8 mouse cellular contexts compared by ENCODE assay signal in genomic region chr13:81710775-81711545, GRCm38 (mm10). TPM values are rescaled to one million over a fixed set of nuclear protein-coding genes. Genes with fewer than 3 reads are reported as not detected.
DNase-seq lines count a peak whose midpoint lies in the region; ATAC-seq and TF ChIP-seq lines count a peak whose summit lies in the region.

Polr3g (minus strand) TSS chr13:81711013.
Mblac2 (plus strand) TSS chr13:81711341.

- ATAC-seq in forebrain, postnatal 0 days = peak; percentile 97
- ATAC-seq in lung, embryonic 15.5 days (ENCODE audit: borderline replicate concordance, extremely low read depth, low FRiP score, low TSS enrichment) = peak; percentile 98

- under 1% methylated on average over 61 of the region's 61 CpGs for whole genome bisulfite sequencing in cerebellum, adult 2 months
- whole genome bisulfite sequencing in forebrain, postnatal 0 days = 3% methylated on average over 61 of the region's 61 CpGs
- under 1% methylated on average over 61 of the region's 61 CpGs for WGBS in lung, embryonic 15.5 days

- no peaks in the 10 kb centered on the region for H3K9me3 ChIP-seq in MEL (replicated peaks; ENCODE audit: insufficient read depth, low read length)
- H3K9me3 ChIP-seq in forebrain, postnatal 0 days (ENCODE audit: low read length) = no peaks in the 10 kb centered on the region
- H3K9me3 ChIP-seq in lung, embryonic 15.5 days = no peaks in the 10 kb centered on the region

- peak; percentile 91 to 93 for TF ChIP-seq POLR2A in MEL (IDR thresholded peaks at IDR 0.05; ENCODE audit: control insufficient read depth in 1 of 2, insufficient read depth in 1 of 2, low read depth in 1 of 2, low read length in 2 of 2, poor library complexity in 1 of 2)
- peak; percentile 37; the same call in 1 of the 2 replicates for TF ChIP-seq POLR2A in cerebellum, adult 2 months (IDR thresholded peaks at IDR 0.05; ENCODE audit: borderline replicate concordance, insufficient read depth, low read length)

- peaks cover 0 to 39% of the 10 kb centered on the region in 2 experiments; a peak in 3 of 4 replicates for H3K36me3 ChIP-seq in MEL (ENCODE audit: control insufficient read depth in 1 of 2, insufficient read depth in 2 of 2, low read length in 2 of 2)
- no peaks in the 10 kb centered on the region for H3K36me3 ChIP-seq in forebrain, postnatal 0 days (ENCODE audit: insufficient read depth)
- no peaks in the 10 kb centered on the region for H3K36me3 ChIP-seq in lung, embryonic 15.5 days

- no peaks in the 10 kb centered on the region for H3K27me3 ChIP-seq in MEL (ENCODE audit: control insufficient read depth in 1 of 2, insufficient read depth in 2 of 2, low read length in 2 of 2)
- H3K27me3 ChIP-seq in cerebellum, adult 2 months (ENCODE audit: control insufficient read depth, insufficient read depth, low read length) = no peaks in the 10 kb centered on the region
- no peaks in the 10 kb centered on the region for H3K27me3 ChIP-seq in forebrain, postnatal 0 days (ENCODE audit: insufficient read depth, low read length)
- no peaks in the 10 kb centered on the region for H3K27me3 ChIP-seq in lung, embryonic 15.5 days

- peak within 1 kb of the TSS; percentile 84 for H3K27ac ChIP-seq in MEL (ENCODE audit: control insufficient read depth, low read depth, low read length)
- peak within 1 kb of the TSS; percentile 64 for H3K27ac ChIP-seq in cerebellum, adult 2 months (ENCODE audit: insufficient read depth, low read length)
- H3K27ac ChIP-seq in forebrain, postnatal 0 days (ENCODE audit: low read depth, low read length) = peak within 1 kb of the TSS; percentile 87
- H3K27ac ChIP-seq in lung, embryonic 15.5 days = peak within 1 kb of the TSS; percentile 94

- H3K79me2 ChIP-seq in MEL (ENCODE audit: control insufficient read depth, insufficient read depth, low read length, poor library complexity) = peaks cover 25% of the 10 kb centered on the region

- H3K4me1 ChIP-seq in MEL (ENCODE audit: control insufficient read depth in 1 of 2, insufficient read depth in 2 of 2, low read length in 2 of 2) = peaks cover 6 to 29% of the 10 kb centered on the region in 2 experiments; a peak in 3 of 4 replicates
- peaks cover 2% of the 10 kb centered on the region for H3K4me1 ChIP-seq in cerebellum, adult 2 months (ENCODE audit: control insufficient read depth, insufficient read depth, low read length)
- peaks cover 10% of the 10 kb centered on the region; the same call in 1 of the 2 replicates for H3K4me1 ChIP-seq in forebrain, postnatal 0 days (ENCODE audit: insufficient read depth)
- H3K4me1 ChIP-seq in lung, embryonic 15.5 days = peaks cover 13% of the 10 kb centered on the region

- H3K4me2 ChIP-seq in forebrain, postnatal 0 days (ENCODE audit: low read depth) = peak within 1 kb of the TSS; percentile 92
- H3K4me2 ChIP-seq in lung, embryonic 15.5 days = peak within 1 kb of the TSS; percentile 99

- no peak for TF ChIP-seq RAD21 in MEL (IDR thresholded peaks at IDR 0.05; ENCODE audit: low read depth, low read length)

- peak; percentile 97 for DNase-seq in MEL (ENCODE audit: low read depth, low spot score)
- DNase-seq in cerebellum, adult 2 months = peak; percentile 94 to 97
- peak; percentile 96 for DNase-seq in forebrain, postnatal 0 days
- peak; percentile 97 for DNase-seq in heart, postnatal 4 days
- peak; percentile 90 to 93 for DNase-seq in layer of hippocampus, adult 8-10 months (ENCODE audit: low spot score in 2 of 2)
- peak; percentile 90 for DNase-seq in ovary, adult 18-20 months (ENCODE audit: low spot score)
- DNase-seq in thymus, postnatal 0 days (ENCODE audit: low spot score) = peak; percentile 97

- peak in 1 of 2 experiments; percentile 30; a peak in 1 of 4 replicates for TF ChIP-seq EP300 in MEL (IDR thresholded peaks at IDR 0.05; ENCODE audit: low read depth in 1 of 2, low read length in 2 of 2)

- TF ChIP-seq CTCF in MEL (IDR thresholded peaks at IDR 0.05 in 2 of 3, conservative IDR thresholded peaks at IDR 0.05 in 1 of 3; ENCODE audit: control insufficient read depth in 1 of 3, insufficient read depth in 1 of 3, low read depth in 2 of 3, low read length in 3 of 3, poor library complexity in 1 of 3, severe bottlenecking in 1 of 3) = no peak
- TF ChIP-seq CTCF in cerebellum, adult 2 months (IDR thresholded peaks at IDR 0.05; ENCODE audit: borderline replicate concordance, insufficient read depth, low read depth, low read length) = no peak
- peak; percentile 52 for TF ChIP-seq CTCF in forebrain, postnatal 0 days (IDR thresholded peaks at IDR 0.05; ENCODE audit: low read depth)

- peak within 1 kb of the TSS; percentile 72 to 90 for H3K4me3 ChIP-seq in MEL (ENCODE audit: control insufficient read depth in 1 of 2, insufficient read depth in 1 of 2, low read depth in 2 of 2, low read length in 2 of 2)
- H3K4me3 ChIP-seq in cerebellum, adult 2 months (replicated peaks; ENCODE audit: insufficient read depth, low read depth, low read length) = peak within 1 kb of the TSS; percentile 98
- peak within 1 kb of the TSS; percentile 85 for H3K4me3 ChIP-seq in forebrain, postnatal 0 days (ENCODE audit: low read depth, low read length)
- H3K4me3 ChIP-seq in lung, embryonic 15.5 days = peak within 1 kb of the TSS; percentile 97

- peak within 1 kb of the TSS; percentile 82 for H3K9ac ChIP-seq in MEL (ENCODE audit: control insufficient read depth, low read depth, low read length, poor library complexity, severe bottlenecking)
- H3K9ac ChIP-seq in forebrain, postnatal 0 days = peak within 1 kb of the TSS; percentile 81
- peak within 1 kb of the TSS; percentile 66 for H3K9ac ChIP-seq in lung, embryonic 15.5 days

TF ChIP-seq in MEL, 35 proteins besides CTCF, POLR2A, EP300 and RAD21 (continues in another document):
- TF ChIP-seq ZMIZ1 (IDR thresholded peaks at IDR 0.05; ENCODE audit: low read depth, low read length) (peak; percentile 80), ELF1 (IDR thresholded peaks at IDR 0.05; ENCODE audit: low read depth, low read length) (peak; percentile 88), ZNF384 (IDR thresholded peaks at IDR 0.05; ENCODE audit: low read depth, low read length) (no peak), USF2 (IDR thresholded peaks at IDR 0.05; ENCODE audit: borderline replicate concordance in 1 of 2, insufficient read depth in 1 of 2, low read depth in 1 of 2, low read length in 2 of 2) (no peak), JUND (IDR thresholded peaks at IDR 0.05; ENCODE audit: low read depth, low read length) (no peak), NELFE (IDR thresholded peaks at IDR 0.05; ENCODE audit: low read depth, low read length) (peak; percentile 90), GATA1 (IDR thresholded peaks at IDR 0.05; ENCODE audit: low read depth, low read length) (no peak), CHD2 (IDR thresholded peaks at IDR 0.05; ENCODE audit: low read length) (no peak), POLR2AphosphoS2 (IDR thresholded peaks at IDR 0.05; ENCODE audit: low read length) (peak; percentile 79; the same call in 1 of the 2 replicates), TBP (IDR thresholded peaks at IDR 0.05; ENCODE audit: low read depth, low read length) (peak; percentile 23), ETS1 (IDR thresholded peaks at IDR 0.05; ENCODE audit: low read depth, low read length) (peak; percentile 66), HCFC1 (IDR thresholded peaks at IDR 0.05; ENCODE audit: low read depth, low read length) (peak; percentile 83), GABPA (IDR thresholded peaks at IDR 0.05; ENCODE audit: low read depth, low read length) (no peak), MXI1 (IDR thresholded peaks at IDR 0.05; ENCODE audit: low read depth, low read length) (peak; percentile 92), MEF2A (IDR thresholded peaks at IDR 0.05; ENCODE audit: extremely low read depth, insufficient replicate concordance, low read depth, low read length, poor library complexity, severe bottlenecking) (no peak), SIN3A (IDR thresholded peaks at IDR 0.05; ENCODE audit: low read length) (peak; percentile 88), MAZ (IDR thresholded peaks at IDR 0.05; ENCODE audit: low read depth, low read length) (peak; percentile 74), MAX (IDR thresholded peaks at IDR 0.05; ENCODE audit: low read length) (peak; percentile 86), UBTF (IDR thresholded peaks at IDR 0.05; ENCODE audit: borderline replicate concordance, insufficient read depth, low read depth, low read length) (0 out of 2 replicates have a peak, but pooled peaks have one; percentile 75), TCF12 (IDR thresholded peaks at IDR 0.05; ENCODE audit: low read depth, low read length) (peak; percentile 22), BHLHE40 (IDR thresholded peaks at IDR 0.05; ENCODE audit: borderline replicate concordance, low read depth, low read length) (0 out of 2 replicates have a peak, but pooled peaks have one; percentile 43), MYB (IDR thresholded peaks at IDR 0.05; ENCODE audit: low read depth, low read length) (peak; percentile 45; the same call in 1 of the 2 replicates), RCOR1 (IDR thresholded peaks at IDR 0.05; ENCODE audit: low read depth, low read length) (no peak)

RNA-seq across cellular contexts. Expression of gene Polr3g, which starts in this region (rescaled TPM):
- total RNA-seq in MEL (2012; rRNA removed) = 26.2 and 26.4 TPM in 2 replicates
- polyA plus RNA-seq in MEL (2012; ENCODE audit: insufficient read depth in 1 of 2, insufficient read length in 2 of 2, low read depth in 1 of 2, low replicate concordance in 2 of 2, missing spikeins in 1 of 2) = 10 to 100 TPM; 36.8 to 79.4 TPM
- polyA plus RNA-seq in cerebellum, adult 2 months (2012; rRNA removed) = 4.8 and 5.2 TPM in 2 replicates
- 2.2 and 3.0 TPM in 2 replicates for total RNA-seq in forebrain, postnatal 0 days (2014; rRNA removed)
- 2.4 and 2.5 TPM in 2 replicates for polyA plus RNA-seq in forebrain, postnatal 0 days (2015; fragmentation: Nextera tagmentation; extraction: Ambion mirVana)
- total RNA-seq in heart, postnatal 4 days (2021) = 1 to 10 TPM; 3.4 to 4.4 TPM
- 1 to 10 TPM; 5.5 to 8.7 (median 5.9) TPM for total RNA-seq in layer of hippocampus, adult 8-10 months (2022)
- 12.1 and 12.5 TPM in 2 replicates for polyA plus RNA-seq in lung, embryonic 15.5 days (2015; fragmentation: Nextera tagmentation; extraction: Ambion mirVana)
- polyA plus RNA-seq in thymus, postnatal 0 days (2015; fragmentation: Nextera tagmentation; extraction: Ambion mirVana) = 12.8 and 13.6 TPM in 2 replicates

RNA-seq across cellular contexts. Expression of gene Mblac2, which starts in this region (rescaled TPM):
- total RNA-seq in MEL (2012; rRNA removed) = 0.58 and 0.78 TPM in 2 replicates
- polyA plus RNA-seq in MEL (2012; ENCODE audit: insufficient read depth in 1 of 2, insufficient read length in 2 of 2, low read depth in 1 of 2, low replicate concordance in 2 of 2, missing spikeins in 1 of 2) = 1 to 10 TPM in 1 of 2 experiments, not detected in 1; 1.2 TPM
- polyA plus RNA-seq in cerebellum, adult 2 months (2012; rRNA removed) = 20.8 and 21.6 TPM in 2 replicates
- total RNA-seq in forebrain, postnatal 0 days (2014; rRNA removed) = 36.7 and 37.2 TPM in 2 replicates
- 41.4 and 51.2 TPM in 2 replicates for polyA plus RNA-seq in forebrain, postnatal 0 days (2015; fragmentation: Nextera tagmentation; extraction: Ambion mirVana)
- 1 to 10 TPM; 2.4 to 3.0 TPM for total RNA-seq in heart, postnatal 4 days (2021)
- 10 to 100 TPM; 18.3 to 22.2 (median 19.0) TPM for total RNA-seq in layer of hippocampus, adult 8-10 months (2022)
- polyA plus RNA-seq in lung, embryonic 15.5 days (2015; fragmentation: Nextera tagmentation; extraction: Ambion mirVana) = 4.8 and 6.3 TPM in 2 replicates
- 10.1 and 11.9 TPM in 2 replicates for polyA plus RNA-seq in thymus, postnatal 0 days (2015; fragmentation: Nextera tagmentation; extraction: Ambion mirVana)

Comparison
In these comparisons a context has a peak if more than half of its experiments do, and no peak if none do; other contexts are left out.
1. Peak in every context shown above with its lines: DNase-seq, ATAC-seq, H3K4me3 ChIP-seq and H3K27ac ChIP-seq.